Mouse (Mus musculus): ENCODE data around the gene Dtl. TPM values are rescaled to one million over a fixed set of nuclear protein-coding genes. Genes with fewer than 3 reads are reported as not detected.

The Dtl gene
- polyA plus RNA-seq, 1 experiment from 2014 or later, result 6.1 TPM

GRCm38 (mm10) chr1:191531023-191531422 lies 44.3 kb downstream of the Dtl start:
- TF ChIP-seq CTCF (IDR thresholded peaks at IDR 0.05; ENCODE audit: low read depth), result no peak
- 33% methylated on average over 1 of the region's 1 CpGs for WGBS
- Histone ChIP-seq H3K4me2 (replicated peaks; ENCODE audit: low read depth) (no peak overlapping the region), H3K27me3 (replicated peaks; ENCODE audit: control insufficient read depth, insufficient read depth, low read length) (no peaks in the 10 kb centered on the region), H3K9ac (ENCODE audit: low read depth, low read length) (no peak overlapping the region), H3K27ac (ENCODE audit: low read depth, low read length) (no peak overlapping the region), H3K4me3 (ENCODE audit: low read depth, low read length) (no peak overlapping the region), H3K36me3 (ENCODE audit: control insufficient read depth, insufficient read depth) (no peaks in the 10 kb centered on the region), H3K4me1 (replicated peaks; ENCODE audit: control insufficient read depth, insufficient read depth, low read length) (no peaks in the 10 kb centered on the region), H3K9me3 (ENCODE audit: control insufficient read depth) (no peaks in the 10 kb centered on the region)
- ATAC-seq, result no peak

DNA sequence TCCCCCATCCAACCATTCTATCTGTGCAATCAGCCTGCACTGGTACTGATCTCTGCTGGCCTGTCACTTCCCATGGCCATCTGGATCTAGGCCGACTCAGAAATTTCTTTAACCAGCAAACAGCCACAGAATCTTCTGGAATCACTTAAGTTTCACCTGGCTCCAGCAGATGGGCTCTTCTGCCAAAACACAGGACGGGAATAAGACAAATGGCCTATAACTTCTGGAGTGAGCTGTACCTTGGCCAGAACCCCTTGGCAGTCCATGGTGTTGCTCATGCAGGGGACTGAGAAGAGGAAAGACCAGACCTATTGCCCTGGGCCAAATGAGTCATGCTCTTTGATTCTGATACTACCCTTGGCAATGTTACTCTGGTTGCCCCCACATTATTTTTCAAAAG lies 45.9 kb downstream of the Dtl start:
- no peak for TF ChIP-seq CTCF (IDR thresholded peaks at IDR 0.05; ENCODE audit: low read depth)
- Histone ChIP-seq H3K36me3 (ENCODE audit: control insufficient read depth, insufficient read depth) (no peaks in the 10 kb centered on the region), H3K27ac (ENCODE audit: low read depth, low read length) (no peak overlapping the region), H3K4me3 (ENCODE audit: low read depth, low read length) (no peak overlapping the region), H3K9ac (ENCODE audit: low read depth, low read length) (no peak overlapping the region), H3K27me3 (replicated peaks; ENCODE audit: control insufficient read depth, insufficient read depth, low read length) (no peaks in the 10 kb centered on the region), H3K4me2 (replicated peaks; ENCODE audit: low read depth) (no peak overlapping the region), H3K9me3 (ENCODE audit: control insufficient read depth) (no peaks in the 10 kb centered on the region), H3K4me1 (replicated peaks; ENCODE audit: control insufficient read depth, insufficient read depth, low read length) (no peaks in the 10 kb centered on the region)
- ATAC-seq, result no peak
- WGBS, result 85% methylated on average over 2 of the region's 2 CpGs

- H3K4me2 ChIP-seq (replicated peaks; ENCODE audit: low read depth), result no peak overlapping the region
- TF ChIP-seq CTCF (IDR thresholded peaks at IDR 0.05; ENCODE audit: low read depth), result no peak
- no peak overlapping the region for H3K27ac ChIP-seq (ENCODE audit: low read depth, low read length)
- H3K9me3 ChIP-seq (ENCODE audit: control insufficient read depth), result no peaks in the 10 kb centered on the region
- no peaks in the 10 kb centered on the region for H3K36me3 ChIP-seq (ENCODE audit: control insufficient read depth, insufficient read depth)
- H3K4me3 ChIP-seq (ENCODE audit: low read depth, low read length), result no peak overlapping the region
- H3K27me3 ChIP-seq (replicated peaks; ENCODE audit: control insufficient read depth, insufficient read depth, low read length), result no peaks in the 10 kb centered on the region
- no peak for ATAC-seq
- 51% methylated on average over 4 of the region's 4 CpGs for WGBS
- no peaks in the 10 kb centered on the region for H3K4me1 ChIP-seq (replicated peaks; ENCODE audit: control insufficient read depth, insufficient read depth, low read length)
- no peak overlapping the region for H3K9ac ChIP-seq (ENCODE audit: low read depth, low read length)
These were observed 47.3 kb downstream of the Dtl start for GRCm38 (mm10) chr1:191527921-191528612.

DNA sequence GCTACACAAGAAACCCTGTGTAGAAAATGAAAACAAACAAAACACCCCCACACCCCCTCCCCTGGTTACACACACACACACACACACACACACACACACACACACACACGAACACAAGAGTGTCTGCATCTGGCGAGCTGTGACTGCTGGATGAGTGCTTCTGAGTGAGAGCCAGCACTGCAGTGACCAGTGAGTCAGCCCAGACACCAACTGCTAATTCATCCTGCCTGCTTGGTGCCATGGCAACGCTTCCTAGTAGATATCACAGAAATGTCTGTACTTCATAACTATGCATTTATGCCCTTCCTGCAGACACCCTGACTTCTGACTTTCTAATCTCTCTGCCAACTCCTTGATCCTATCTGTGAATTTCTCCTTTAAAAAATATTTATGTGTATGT lies 48.3 kb downstream of the Dtl start:
- no peaks in the 10 kb centered on the region for H3K27me3 ChIP-seq (replicated peaks; ENCODE audit: control insufficient read depth, insufficient read depth, low read length)
- H3K27ac ChIP-seq (ENCODE audit: low read depth, low read length), result no peak overlapping the region
- TF ChIP-seq CTCF (IDR thresholded peaks at IDR 0.05; ENCODE audit: low read depth), result no peak
- ATAC-seq, result no peak
- H3K4me3 ChIP-seq (ENCODE audit: low read depth, low read length), result no peak overlapping the region
- 62% methylated on average over 3 of the region's 3 CpGs for WGBS
- no peaks in the 10 kb centered on the region for H3K9me3 ChIP-seq (ENCODE audit: control insufficient read depth)
- no peak overlapping the region for H3K4me2 ChIP-seq (replicated peaks; ENCODE audit: low read depth)
- no peak overlapping the region for H3K9ac ChIP-seq (ENCODE audit: low read depth, low read length)
- no peaks in the 10 kb centered on the region for H3K4me1 ChIP-seq (replicated peaks; ENCODE audit: control insufficient read depth, insufficient read depth, low read length)
- no peaks in the 10 kb centered on the region for H3K36me3 ChIP-seq (ENCODE audit: control insufficient read depth, insufficient read depth)

GRCm38 (mm10) chr1:191521395-191521794 lies 53.9 kb downstream of the Dtl start:
- TF ChIP-seq CTCF (IDR thresholded peaks at IDR 0.05; ENCODE audit: low read depth), result no peak
- Histone ChIP-seq H3K9me3 (ENCODE audit: control insufficient read depth) (no peaks in the 10 kb centered on the region), H3K27me3 (replicated peaks; ENCODE audit: control insufficient read depth, insufficient read depth, low read length) (no peaks in the 10 kb centered on the region), H3K4me3 (ENCODE audit: low read depth, low read length) (no peak overlapping the region), H3K36me3 (ENCODE audit: control insufficient read depth, insufficient read depth) (no peaks in the 10 kb centered on the region), H3K4me1 (replicated peaks; ENCODE audit: control insufficient read depth, insufficient read depth, low read length) (no peaks in the 10 kb centered on the region), H3K9ac (ENCODE audit: low read depth, low read length) (no peak overlapping the region), H3K4me2 (replicated peaks; ENCODE audit: low read depth) (no peak overlapping the region), H3K27ac (ENCODE audit: low read depth, low read length) (no peak overlapping the region)
- no peak for ATAC-seq
- 66% methylated on average over 8 of the region's 8 CpGs for WGBS

DNA sequence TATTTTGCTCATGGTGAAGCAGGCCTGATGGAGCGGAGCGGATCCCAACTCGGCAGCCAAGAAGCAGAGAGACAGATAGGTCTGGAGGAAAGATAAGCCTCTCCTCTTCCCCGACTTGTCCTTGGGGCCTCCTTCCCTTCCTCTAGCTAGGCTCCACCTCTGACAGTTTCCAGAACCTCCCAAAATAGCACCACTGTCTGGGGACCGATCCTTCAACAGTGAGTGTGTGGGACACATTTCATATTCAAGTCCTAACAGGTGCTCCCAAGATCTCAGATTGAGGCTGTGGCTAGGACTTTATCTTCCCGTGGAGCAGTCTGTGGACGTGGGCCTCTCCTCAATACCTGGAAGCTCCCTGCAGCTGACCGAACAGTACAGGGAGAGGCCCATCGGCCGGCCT lies 54.7 kb downstream of the Dtl start:
- Histone ChIP-seq H3K4me3 (ENCODE audit: low read depth, low read length) (no peak overlapping the region), H3K27me3 (replicated peaks; ENCODE audit: control insufficient read depth, insufficient read depth, low read length) (no peaks in the 10 kb centered on the region), H3K27ac (ENCODE audit: low read depth, low read length) (no peak overlapping the region), H3K9me3 (ENCODE audit: control insufficient read depth) (no peaks in the 10 kb centered on the region), H3K4me1 (replicated peaks; ENCODE audit: control insufficient read depth, insufficient read depth, low read length) (no peaks in the 10 kb centered on the region), H3K9ac (ENCODE audit: low read depth, low read length) (no peak overlapping the region), H3K4me2 (replicated peaks; ENCODE audit: low read depth) (no peak overlapping the region), H3K36me3 (ENCODE audit: control insufficient read depth, insufficient read depth) (no peaks in the 10 kb centered on the region)
- 71% methylated on average over 10 of the region's 10 CpGs for WGBS
- no peak for TF ChIP-seq CTCF (IDR thresholded peaks at IDR 0.05; ENCODE audit: low read depth)
- ATAC-seq, result no peak

- 80% methylated on average over 7 of the region's 7 CpGs for WGBS
- no peak for ATAC-seq
- H3K9ac ChIP-seq (ENCODE audit: low read depth, low read length), result no peak overlapping the region
- no peak overlapping the region for H3K27ac ChIP-seq (ENCODE audit: low read depth, low read length)
- H3K4me3 ChIP-seq (ENCODE audit: low read depth, low read length), result no peak overlapping the region
- no peaks in the 10 kb centered on the region for H3K27me3 ChIP-seq (replicated peaks; ENCODE audit: control insufficient read depth, insufficient read depth, low read length)
- H3K4me1 ChIP-seq (replicated peaks; ENCODE audit: control insufficient read depth, insufficient read depth, low read length), result no peaks in the 10 kb centered on the region
- no peaks in the 10 kb centered on the region for H3K9me3 ChIP-seq (ENCODE audit: control insufficient read depth)
- TF ChIP-seq CTCF (IDR thresholded peaks at IDR 0.05; ENCODE audit: low read depth), result no peak
- H3K36me3 ChIP-seq (ENCODE audit: control insufficient read depth, insufficient read depth), result no peaks in the 10 kb centered on the region
- no peak overlapping the region for H3K4me2 ChIP-seq (replicated peaks; ENCODE audit: low read depth)
These were observed 55.1 kb downstream of the Dtl start for GRCm38 (mm10) chr1:191520194-191520593.
